Mouse (Mus musculus) cerebellum, postnatal 36 days (tissue): ENCODE results near the gene Zbtb48.
A peak's percentile ranks its signal among the peaks of the same experiment; 100 is the strongest.

ENCODE experiments used
- DNase-seq, 2 experiments: peaks; one replicate each; pipeline ENCODE4 v3.0.0; 2021 to 2022; ENCODE audit warnings: mixed read lengths in 2 of 2

The Zbtb48 gene

DNA sequence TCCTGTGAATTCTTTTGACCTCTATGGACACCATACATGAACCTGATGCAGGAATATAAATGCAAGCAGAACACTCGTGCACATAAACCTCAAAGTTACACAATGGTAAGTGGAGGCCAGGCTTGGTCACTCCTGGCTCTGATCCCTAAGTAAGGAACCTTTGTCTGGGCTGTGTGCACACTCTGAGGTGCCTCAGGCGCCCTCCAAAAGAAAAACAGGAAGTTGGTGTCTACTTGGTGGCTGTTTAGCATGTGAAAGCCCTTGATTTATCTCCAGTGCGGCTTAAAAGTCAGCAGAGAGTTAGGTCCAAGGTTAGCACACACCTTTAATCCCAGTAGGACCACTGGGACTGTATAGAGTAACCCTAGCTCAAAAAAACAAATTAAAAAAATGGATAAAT lies 28.0 kb downstream of the Zbtb48 start:
- no peak for DNase-seq

DNA sequence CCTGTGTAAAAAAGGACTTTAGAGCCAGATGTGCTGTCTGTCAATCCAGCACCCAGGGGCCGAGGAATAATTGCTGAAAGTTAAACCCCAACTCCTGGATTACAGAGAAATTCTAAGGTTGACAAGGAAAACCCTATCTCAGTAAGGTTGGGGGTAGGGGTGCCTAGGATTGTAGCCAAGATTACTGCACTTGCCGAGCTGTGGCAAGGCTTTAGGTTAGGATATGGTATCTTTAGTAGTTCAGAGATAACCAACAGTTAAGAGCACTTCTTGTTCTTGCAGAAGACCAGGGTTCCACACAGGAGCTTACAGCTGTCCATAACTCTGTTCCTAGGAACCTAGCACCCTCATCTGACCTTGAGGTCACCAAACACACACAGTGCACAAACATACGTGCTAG lies 29.8 kb downstream of the Zbtb48 start:
- DNase-seq, result no peak

DNA sequence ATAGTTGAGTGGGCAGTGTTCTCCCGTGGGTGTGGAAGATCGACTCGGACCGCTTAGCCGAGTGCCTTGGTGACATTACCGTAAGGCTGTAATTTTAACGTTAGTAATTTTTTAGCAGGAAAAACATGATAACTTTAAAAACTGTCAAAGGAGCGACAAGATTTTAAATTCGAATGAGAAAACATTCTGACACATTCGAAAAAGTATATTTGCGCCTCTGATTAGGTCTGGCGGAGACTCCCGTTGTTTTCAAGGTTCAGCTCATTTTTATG lies 30.6 kb downstream of the Zbtb48 start:
- DNase-seq, result no peak

DNA sequence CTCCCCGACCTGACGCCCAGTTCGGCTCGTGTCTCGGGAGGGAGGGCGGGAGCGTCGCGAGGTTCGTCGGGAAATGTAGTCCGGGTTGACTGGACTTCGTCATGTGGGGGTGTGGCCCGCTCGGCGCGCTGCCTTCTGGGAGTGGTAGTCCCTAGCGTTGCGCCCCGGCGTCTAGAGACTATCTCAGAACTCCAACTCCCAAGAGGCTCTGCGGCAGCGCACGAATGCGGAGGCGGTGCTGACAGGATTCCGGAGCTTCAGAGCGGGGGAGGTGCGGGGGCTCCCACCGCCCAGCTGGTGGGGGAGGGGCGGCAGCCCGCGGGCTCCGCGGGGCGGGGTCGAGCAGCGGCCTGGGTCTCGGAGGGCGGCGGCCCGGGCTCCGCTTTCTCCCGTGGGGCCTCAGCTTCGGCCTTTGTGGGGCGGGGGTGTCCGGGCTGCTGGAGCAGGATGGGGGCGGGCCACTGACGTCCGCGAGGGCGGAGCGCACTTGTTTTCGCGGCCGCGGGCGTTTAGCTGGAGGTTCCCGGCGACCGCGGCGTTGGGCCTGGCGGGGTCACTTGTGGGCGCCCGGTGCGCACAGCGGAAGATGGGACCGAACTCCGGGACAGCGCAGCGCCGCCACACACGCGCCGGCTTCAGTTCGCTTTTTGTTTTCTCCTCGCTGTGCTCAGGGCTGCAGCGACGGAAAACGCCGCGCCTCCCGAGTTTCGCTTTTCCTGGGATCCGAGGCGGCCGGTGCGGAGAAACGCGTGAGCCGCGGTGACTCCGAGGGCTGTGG lies 31.1 kb downstream of the Zbtb48 start, which contains the start of gene Phf13:
Gene Phf13, minus strand, starts transcription at position 86 of the 778 bp plus-strand sequence.
- DNase-seq, result peak; percentile 98 to 99

DNA sequence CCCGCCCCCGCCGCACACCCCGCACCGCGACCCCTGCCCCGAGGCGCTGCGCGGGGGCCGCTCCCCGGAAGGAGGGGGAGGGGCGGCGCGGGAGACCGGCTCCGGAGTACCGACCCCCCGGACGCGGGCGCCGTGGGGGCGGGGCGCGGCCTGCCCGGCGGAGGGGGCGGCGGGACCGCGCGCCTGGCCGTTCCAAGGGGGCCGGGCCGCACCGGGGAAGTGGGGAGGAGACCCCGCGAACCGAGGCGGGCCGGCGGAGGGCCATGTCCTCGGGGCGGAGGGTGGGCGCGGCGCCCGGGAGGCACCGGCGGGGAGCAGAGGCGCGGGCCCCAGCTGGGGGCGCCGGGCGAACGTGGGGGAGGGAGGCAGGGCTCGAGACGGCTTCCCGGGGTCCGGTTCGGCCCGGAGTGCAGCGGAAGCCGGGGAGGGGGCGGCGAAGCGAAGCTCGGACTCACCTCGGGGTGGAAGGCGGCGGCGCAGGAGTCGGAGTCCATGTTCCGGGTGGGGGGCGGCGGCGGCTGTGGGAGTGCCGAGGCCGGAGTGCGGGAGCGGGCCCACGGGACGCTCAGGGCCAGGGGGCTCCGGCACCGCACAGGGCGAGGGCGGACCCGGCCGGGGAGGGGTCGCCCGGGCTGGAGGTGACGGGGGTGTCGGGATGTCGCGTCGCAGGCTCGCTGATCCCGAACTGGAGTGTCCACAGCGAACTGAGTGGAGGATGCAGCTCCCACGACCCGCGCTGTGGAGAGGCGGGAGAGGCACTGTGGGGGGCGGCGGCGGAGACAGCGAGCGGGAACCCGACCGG lies 31.9 kb downstream of the Zbtb48 start:
- peak in 1 of 2 experiments; percentile 37 for DNase-seq

DNA sequence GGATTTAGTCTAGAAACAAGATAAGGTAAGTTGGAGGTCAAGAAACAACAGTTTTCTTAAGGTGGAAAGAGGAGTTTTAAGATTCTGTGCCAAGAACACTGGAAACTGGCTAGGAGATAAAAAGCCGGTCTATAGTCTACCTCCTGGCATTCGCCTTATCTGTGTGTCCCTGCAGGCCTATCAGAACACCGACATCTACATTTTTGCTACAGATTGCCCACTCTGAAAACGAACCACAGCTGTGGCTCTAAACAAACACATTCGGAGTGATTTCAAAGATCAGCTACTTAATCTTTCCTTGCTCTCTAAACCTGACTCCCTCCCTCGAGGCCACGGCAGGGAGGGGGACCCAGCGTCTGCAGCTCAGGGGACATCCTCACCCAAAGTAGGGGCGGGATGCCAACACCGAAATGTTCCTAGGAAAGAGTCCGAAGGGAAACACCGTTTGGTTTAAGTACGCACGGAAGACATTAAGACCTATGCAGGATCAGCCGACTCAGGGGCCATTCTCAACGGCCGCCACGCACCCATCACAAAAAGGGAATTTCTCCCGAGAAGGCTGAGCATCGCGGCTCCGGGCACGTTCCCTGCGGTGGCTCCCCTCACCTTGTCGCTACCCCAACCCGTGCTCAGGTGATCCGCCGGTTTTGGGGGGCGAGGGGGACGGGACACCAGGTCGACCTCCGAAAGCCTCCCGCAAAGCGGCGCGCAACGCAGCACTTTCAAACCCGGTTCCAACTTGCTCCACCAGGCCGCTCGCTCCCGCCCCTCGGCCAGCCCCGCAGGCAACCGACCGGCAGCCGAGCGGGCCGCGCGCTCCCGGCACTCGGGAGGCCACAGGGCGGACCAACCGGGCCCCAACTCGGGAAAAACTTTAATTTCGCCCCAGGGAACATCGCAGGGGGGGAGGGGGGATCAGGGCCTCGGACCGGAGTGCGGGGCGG lies 33.0 kb downstream of the Zbtb48 start:
- peak in 1 of 2 experiments; percentile 49 for DNase-seq

DNA sequence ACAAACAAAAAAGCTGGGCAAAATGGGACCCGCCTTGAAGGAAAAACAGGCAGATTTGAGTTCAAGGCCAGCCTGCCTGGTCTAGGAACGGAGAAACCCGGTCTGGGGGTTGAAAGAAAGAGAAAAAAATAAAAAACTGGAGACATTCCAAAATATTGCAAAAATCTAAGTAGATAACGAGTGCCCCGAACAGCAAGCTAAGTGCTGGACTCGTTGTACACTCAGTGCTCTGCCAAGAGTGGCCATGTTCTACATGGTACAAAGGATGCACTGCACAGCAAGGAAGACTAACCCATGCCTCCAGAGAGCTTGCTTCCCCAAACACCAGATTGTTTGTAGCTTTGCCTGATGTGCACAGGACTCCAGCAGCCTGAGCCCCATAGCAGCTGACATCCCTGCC lies 34.4 kb downstream of the Zbtb48 start:
- DNase-seq, result no peak

DNA sequence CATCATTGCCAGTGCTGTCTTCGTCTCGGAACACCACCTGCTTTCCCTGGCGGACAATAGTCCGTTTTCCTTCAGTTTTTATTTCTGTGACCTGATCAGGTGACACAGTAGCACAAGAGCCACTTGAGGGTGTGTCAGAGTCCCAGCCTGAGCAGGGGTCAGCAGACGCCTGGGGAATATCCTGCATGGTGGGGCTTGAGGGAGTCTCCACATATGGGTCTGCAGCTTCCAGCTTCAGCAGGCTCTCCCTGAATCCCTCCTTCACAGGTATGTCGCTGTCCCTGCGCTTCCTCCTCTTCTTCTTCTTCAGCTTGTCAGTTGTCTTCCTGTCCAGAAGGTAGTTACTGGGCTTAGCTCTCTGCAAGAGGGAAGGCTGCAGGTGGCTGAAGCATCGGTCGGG lies 35.4 kb downstream of the Zbtb48 start:
- DNase-seq, result no peak

DNA sequence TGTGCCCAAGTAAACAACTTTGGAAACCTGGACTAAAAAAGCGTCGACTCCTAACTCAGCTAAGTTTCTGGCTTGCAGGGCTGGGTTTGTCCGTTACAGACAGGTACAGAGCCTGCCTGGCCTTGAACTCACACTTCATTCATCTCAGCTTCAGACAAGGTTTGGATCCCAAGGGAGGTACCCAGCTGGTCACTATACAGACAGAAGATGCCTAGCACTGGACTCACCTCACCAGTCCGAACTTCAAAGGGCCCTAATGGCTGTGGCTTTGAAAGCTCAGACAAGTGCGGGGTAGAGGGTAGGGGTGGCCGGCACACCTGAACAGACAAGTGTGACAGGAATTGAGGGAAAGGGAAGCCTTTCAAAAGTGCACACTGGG lies 38.4 kb downstream of the Zbtb48 start:
- no peak for DNase-seq

DNA sequence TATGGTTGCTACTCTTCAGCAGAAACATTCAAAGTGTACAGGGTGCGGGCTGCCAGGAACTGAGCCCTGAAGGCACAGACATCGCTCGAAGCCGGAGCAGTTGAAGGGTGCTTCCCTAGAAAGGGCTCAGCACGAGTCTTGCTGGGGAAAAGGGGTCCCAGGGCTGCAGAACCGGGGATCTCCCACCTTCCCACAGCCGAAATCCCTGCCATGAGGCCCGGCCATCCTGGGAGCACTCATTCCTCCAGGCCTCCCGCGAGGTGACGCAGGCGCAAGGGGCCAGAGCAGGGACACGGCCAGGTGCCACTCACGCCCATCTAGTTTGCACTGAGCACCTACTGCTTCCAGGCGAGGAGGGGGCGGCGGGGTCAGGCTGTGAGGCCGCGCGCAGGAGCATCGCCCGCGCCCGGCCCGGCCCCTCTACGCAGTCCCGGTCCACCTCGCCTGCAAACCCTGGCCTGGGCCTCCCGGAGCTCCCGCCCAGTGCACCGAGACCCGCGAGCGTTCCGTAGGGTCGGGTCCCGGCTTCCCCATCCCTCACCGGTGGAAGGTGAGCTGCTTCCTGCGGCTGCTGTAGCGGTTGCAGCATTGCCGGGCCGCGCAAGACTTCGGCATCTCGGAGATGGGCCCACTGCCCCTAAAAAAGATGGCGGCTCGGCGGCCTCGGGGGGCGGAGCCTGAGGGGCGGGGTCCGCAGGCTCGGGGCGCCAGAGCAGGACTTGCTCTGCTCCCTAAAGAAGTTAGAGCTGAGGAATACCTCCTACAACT lies 38.9 kb downstream of the Zbtb48 start, which contains the start of gene Thap3:
Gene Thap3, minus strand, starts transcription at position 656 of the 768 bp plus-strand sequence.
- DNase-seq, result peak; percentile 80 to 81

DNA sequence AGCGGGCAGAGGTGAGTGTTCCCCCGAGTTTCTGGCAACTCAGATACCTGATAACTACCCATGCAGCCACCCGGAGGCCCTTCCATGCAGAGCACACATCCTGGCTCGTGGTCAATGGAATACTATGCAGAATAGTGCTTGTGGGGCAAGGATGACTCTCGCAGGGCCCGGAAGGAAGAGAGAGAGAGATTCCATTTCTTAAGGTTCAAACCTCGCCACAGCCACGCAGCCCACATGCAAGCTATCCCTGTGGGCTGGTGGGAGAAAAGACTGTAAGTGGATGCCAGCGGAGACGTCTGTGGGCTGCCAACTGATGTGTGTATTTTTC lies 39.5 kb downstream of the Zbtb48 start:
- no peak for DNase-seq

DNA sequence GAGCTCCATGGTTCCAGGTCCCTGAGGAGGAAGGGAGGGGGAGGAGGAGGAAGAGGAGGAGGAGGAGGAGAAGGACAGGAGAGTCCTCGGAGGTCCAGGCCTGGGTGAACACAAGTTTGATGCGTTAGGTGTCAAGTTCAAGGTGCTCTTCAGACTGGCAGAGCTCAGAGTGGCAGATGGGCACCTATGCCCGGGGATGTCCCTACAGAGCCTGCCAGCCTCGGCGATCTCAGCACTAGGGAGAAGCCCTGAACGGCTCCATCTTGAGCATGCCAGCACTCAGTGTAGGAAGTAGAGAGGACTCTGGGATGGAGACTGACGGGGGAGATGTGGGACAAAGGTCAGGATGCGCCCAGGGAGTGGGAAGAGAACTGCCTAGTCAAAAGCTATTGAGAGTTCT lies 40.8 kb downstream of the Zbtb48 start:
- DNase-seq, result peak in 1 of 2 experiments; percentile 43

DNA sequence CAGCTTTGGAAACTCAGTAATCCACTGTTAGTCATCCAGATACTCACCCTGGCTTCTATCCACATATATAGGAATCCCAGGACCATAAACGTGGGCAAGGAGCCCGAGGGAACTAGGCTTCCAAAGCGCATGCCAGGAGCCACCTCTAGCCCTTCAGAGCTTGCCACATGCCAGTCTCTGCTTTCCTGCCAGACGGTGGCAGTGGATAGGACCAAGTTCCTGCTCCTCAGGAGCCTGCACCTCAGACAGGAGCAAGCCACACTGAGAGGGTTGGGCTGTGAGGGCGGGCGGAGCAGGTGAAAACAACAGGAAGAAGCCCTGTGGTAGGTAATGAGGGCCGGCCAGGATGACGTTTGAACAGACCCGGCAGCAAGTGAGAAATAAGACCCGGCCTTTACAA lies 41.6 kb downstream of the Zbtb48 start:
- DNase-seq, result peak; percentile 59 to 62

DNA sequence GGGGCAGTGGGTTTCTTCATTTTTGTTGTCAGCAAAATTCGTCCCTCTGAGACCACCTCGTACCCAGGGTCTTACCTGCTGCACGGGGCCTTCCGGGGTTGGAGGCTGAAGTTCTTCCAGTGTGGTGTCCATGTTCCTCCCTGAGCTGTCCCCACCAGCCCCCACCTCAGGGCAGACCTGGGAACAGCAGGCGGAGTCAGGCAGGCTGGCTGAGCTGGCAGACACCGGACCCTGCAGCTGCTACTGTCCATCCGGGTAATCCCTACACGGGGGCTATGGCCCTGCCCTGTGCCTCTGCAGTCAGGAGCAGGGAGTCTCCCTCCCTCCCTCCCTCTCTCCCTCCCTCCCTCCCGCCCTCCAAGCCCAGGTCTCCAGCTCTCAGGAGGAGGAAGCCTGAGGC lies 43.9 kb downstream of the Zbtb48 start:
- no peak for DNase-seq

DNA sequence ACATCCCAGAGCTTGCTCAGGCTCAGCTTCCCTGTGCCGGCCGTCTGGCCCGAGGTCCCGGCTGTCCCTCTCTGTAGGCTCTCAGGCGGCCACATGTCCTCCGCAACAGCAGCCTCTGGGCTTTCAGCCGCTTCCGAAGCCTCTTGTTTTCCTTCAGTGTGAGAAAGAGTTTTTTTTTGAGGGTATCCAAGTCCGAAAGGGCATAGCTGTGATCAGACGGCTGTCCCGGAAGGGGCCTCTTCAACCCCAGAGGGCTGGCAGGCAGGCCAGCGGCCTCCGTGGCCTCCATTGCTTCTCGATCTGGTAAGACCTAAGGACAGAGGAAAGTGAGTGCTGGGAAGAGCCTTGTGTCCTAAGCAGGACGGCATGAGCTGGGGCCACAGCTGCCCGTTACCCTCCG lies 44.4 kb downstream of the Zbtb48 start:
- no peak for DNase-seq

DNA sequence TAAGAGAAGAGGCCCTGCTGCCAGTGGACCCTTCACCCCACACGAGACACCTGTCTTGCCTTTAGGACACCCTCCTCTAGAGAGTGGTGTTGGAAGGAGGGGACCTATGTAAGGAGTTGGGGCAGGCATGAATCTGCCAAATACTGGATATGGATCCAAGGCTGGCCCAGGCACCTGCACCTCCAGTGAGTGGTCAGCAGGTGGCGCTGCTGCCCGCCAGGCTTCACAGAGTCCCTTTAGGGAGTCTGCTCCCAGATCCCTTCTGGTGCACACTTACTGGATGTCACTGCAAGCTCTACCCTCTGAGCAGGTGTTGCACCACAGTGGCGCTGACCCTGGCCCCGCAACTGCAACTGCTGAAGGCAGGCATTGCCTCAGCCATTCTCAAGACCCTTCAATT lies 46.1 kb downstream of the Zbtb48 start:
- DNase-seq, result peak; percentile 86 to 88

DNA sequence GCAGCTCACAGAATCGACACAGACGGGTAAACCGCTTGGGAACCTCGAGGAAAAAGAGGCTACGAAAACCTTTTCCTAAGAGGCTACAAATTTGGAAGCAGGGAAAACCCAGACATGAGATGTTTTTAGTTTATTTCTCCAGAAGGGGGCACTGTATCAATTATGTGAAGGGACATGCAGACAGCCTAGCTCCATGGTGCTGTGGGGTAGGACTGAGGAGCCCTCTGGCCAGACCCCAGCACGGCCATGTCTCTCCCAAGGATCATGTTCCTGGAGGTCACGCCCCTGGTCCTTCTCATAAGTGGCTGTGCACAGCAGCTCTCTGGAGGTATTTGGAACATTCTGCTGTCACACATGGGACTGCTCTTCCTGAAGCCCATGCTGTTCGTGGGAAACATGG lies 46.8 kb downstream of the Zbtb48 start:
- no peak for DNase-seq

DNA sequence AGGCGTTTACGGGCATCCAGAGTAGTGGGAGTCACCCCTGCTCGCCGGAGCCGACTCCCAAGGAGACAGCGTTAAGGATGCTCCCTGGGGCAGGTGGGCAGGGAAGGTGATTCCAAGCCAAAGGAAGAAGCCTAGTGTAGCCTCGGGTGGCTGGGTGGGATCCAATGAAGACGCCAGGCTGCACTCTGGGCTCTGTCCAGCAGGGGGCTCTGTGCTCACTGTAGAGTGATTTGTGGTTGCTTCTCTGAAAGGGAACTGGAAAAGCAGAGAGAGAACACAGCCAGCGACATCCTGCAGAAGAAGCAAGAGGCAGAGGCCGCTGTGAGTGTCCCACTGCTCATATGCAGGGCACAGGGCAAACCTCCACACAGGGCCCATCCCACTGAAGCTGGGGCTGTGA lies 49.7 kb downstream of the Zbtb48 start:
- peak; percentile 87 to 91 for DNase-seq

DNA sequence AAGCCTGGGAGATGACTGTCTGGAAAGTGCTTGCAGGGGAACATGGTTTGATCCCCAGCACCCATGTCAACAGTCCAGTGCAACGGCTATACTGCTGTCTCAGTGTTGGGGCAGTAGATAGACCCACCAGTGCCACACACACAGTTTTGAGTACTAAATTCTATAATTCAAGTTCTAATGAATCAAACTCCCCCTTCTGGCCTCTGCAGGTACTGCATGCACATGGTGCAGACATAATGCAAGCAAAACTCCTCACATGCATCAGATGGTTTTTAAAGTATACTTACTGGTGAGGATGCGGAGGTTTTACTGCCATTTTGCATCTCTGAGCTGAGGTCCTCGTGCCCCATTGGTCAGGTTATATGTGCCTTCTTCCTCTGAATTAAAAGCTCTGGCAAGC lies 52.0 kb downstream of the Zbtb48 start:
- no peak for DNase-seq

DNA sequence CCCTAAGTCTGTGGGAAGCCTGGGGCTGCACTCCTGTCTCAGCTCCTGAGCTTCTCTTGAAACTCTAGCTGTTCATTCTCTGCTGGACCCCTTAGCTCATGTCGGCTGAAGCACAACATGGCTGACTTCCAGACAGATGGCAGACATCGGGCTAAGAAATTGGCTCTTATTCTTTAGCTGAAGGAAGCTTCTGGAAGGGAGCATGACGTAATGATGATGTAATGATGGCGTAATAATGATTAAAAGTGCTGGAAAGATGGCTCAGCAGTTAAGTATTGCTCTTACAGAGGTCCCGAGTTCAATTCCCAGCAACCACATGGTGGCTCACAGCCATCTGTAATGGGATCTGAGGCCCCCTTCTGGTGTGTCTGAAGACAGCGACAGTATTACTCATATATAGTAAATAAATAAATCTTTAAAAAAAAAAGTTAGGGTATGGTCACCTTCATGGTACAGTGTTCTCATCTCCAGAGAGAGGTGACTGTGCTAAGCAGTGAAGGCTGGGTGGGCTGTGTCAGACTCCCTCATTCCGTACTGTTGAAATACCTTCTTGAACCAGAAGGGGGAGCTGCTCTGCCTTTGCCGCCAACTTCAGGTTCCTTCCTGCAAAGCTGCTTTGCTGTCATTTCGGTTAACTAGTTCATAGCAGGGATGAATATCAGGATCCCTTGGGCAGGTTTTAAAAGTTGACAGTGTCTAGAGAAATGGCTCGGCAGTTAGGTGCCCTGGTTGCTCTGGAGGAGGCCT lies 55.1 kb downstream of the Zbtb48 start:
- DNase-seq, result no peak
